Mouse (Mus musculus) thymus, adult 2 months (tissue): Measurements from ENCODE around the gene Mbnl1. TPM values are rescaled to one million over a fixed set of nuclear protein-coding genes. Genes with fewer than 3 reads are reported as not detected.

ENCODE experiments used
- DNase-seq: peaks from one replicate; pipeline ENCODE4 v3.0.0; 2021
- H3K27ac ChIP-seq: fragments of 200-500 bp; 2 replicates; pipeline ENCODE4 v1.5.1; 2012; ENCODE audit warnings: low read length, control low read depth; ENCODE audit not compliant: control insufficient read depth, insufficient read depth
- H3K27me3 ChIP-seq: fragments of 200-500 bp; 2 replicates; pipeline ENCODE4 v1.6.1; 2012; ENCODE audit warnings: mild to moderate bottlenecking, low read length, moderate library complexity, mixed read lengths; ENCODE audit not compliant: control insufficient read depth, insufficient read depth
- H3K36me3 ChIP-seq: fragments of 200-500 bp; 2 replicates; pipeline ENCODE4 v1.6.1; 2012; ENCODE audit warnings: mild to moderate bottlenecking, low read length, moderate library complexity; ENCODE audit not compliant: control insufficient read depth, insufficient read depth
- H3K4me1 ChIP-seq: fragments of 200-500 bp; replicated peaks from 2 replicates; pipeline ENCODE4 v1.6.1; 2012; ENCODE audit warnings: low read length; ENCODE audit not compliant: control insufficient read depth, insufficient read depth
- H3K4me3 ChIP-seq: fragments of 200-500 bp; 2 replicates; pipeline ENCODE4 v1.5.1; 2012; ENCODE audit warnings: mild to moderate bottlenecking, low read length, control low read depth, moderate library complexity; ENCODE audit not compliant: control insufficient read depth, insufficient read depth
- CTCF ChIP-seq: fragments of 200-500 bp; IDR thresholded peaks from 2 replicates; pipeline ENCODE4 v1.5.1; 2012; ENCODE audit warnings: mild to moderate bottlenecking, control low read depth, low read length, moderate library complexity, borderline replicate concordance; ENCODE audit not compliant: control insufficient read depth, poor library complexity, insufficient read depth; ENCODE audit errors: extremely low read depth
- POLR2A ChIP-seq: fragments of 200-500 bp; IDR thresholded peaks from 2 replicates; pipeline ENCODE4 v1.6.1; 2012; ENCODE audit warnings: mild to moderate bottlenecking, low read length, control low read depth, moderate library complexity; ENCODE audit not compliant: control insufficient read depth, poor library complexity, insufficient read depth; ENCODE audit errors: extremely low read depth
- WGBS: fragments of 180-500 bp; shearing (Covaris S2); methylation state at CpG from one replicate; pipeline ENCODE4 v1.1.7; 2018; 5-methylcytosine and 5-hydroxymethylcytosine counted together
- polyA plus RNA-seq: library from polyadenylated mRNA; depleted of rRNA; stranded (reverse); fragments of >200 nt; gene quantifications from 2 replicates; pipeline ENCODE4 v1.2.3, GENCODE M21; 2012

Gene Mbnl1
- polyA plus RNA-seq, 1 experiment, result 291 TPM

DNA sequence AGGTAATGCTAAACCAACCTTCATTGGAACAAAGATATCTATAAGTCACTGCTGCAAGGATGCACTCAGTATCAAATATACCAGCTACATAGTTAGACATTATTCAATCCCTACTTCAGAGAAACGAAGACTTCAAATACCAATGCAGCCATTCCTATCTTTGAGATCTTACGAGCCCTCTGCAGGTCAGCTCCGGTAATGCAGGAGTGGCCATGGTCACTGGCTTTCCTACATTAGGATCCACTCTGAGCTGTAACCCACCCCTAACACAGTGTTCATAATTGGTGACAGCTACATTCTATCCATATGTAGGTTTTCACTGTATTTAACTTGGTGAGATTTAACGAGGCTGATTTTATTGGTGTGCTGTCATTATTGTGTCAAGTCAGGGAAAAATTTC, 129.1 kb downstream of the Mbnl1 start:
- DNase-seq, result peak; percentile 63
- Histone ChIP-seq H3K36me3 (peaks cover 41% of the 10 kb centered on the region), H3K4me3 (no peak overlapping the region), H3K27ac (no peak overlapping the region), H3K27me3 (no peaks in the 10 kb centered on the region), H3K4me1 (no peaks in the 10 kb centered on the region; the same call in 1 of the 2 replicates)
- TF ChIP-seq POLR2A (no peak), CTCF (no peak)
- WGBS, result 35% methylated on average over 4 of the region's 4 CpGs

DNA sequence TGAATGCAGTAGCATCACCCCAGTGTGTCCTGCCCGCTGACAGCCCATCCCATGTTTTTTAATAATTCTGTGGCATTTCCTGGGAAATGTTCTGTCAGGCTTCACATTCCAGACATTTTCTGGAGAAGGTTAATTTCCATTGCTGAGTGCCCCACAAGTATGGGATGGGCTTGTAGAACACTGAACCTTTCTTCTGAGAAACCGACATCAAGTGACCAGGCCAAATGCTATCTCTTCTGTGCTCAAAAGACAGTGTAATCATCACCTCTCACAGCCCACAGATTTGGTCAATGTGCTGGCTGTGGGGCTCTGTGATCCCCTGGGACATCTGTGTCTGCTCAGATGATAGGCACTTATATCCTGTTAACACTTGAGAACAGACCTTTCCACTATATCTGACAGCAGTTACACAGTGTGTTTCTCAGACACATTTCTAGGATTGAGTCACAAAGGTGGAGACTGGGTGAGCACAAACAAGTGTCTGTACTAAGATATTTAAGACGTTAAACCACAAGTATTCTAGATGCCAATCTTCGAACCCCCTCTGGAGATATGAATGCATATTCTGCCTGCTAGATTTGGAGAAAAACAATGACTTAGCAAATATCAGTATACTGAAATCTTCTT, 130.4 kb downstream of the Mbnl1 start:
- 61% methylated on average over 4 of the region's 4 CpGs for WGBS
- Histone ChIP-seq H3K36me3 (peaks cover 28% of the 10 kb centered on the region), H3K4me3 (no peak overlapping the region), H3K27me3 (no peaks in the 10 kb centered on the region), H3K27ac (no peak overlapping the region), H3K4me1 (no peaks in the 10 kb centered on the region; the same call in 1 of the 2 replicates)
- no peak for TF ChIP-seq POLR2A
- TF ChIP-seq CTCF, result no peak
- no peak for DNase-seq

DNA sequence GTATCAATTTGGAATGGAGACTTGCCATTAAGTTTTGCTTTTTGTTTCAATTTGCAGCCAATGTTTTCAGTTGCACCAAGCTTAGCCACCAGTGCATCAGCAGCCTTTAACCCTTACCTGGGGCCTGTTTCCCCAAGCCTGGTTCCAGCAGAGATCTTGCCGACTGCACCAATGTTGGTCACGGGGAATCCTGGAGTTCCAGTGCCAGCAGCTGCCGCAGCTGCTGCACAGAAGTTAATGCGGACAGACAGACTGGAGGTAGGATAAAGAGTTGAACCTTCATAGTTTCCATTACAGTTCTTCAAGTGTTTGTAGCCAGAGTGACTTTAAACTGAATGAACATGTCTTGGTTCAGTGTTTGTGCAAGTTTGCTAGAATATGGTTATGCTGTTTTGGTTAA, 131.0 kb downstream of the Mbnl1 start:
- 97% methylated on average over 4 of the region's 4 CpGs for WGBS
- Histone ChIP-seq H3K4me1 (no peaks in the 10 kb centered on the region; the same call in 1 of the 2 replicates), H3K27ac (no peak overlapping the region; the same call in 1 of the 2 replicates), H3K27me3 (no peaks in the 10 kb centered on the region), H3K36me3 (peaks cover 28% of the 10 kb centered on the region), H3K4me3 (no peak overlapping the region)
- TF ChIP-seq CTCF (no peak), POLR2A (no peak)
- no peak for DNase-seq

DNA sequence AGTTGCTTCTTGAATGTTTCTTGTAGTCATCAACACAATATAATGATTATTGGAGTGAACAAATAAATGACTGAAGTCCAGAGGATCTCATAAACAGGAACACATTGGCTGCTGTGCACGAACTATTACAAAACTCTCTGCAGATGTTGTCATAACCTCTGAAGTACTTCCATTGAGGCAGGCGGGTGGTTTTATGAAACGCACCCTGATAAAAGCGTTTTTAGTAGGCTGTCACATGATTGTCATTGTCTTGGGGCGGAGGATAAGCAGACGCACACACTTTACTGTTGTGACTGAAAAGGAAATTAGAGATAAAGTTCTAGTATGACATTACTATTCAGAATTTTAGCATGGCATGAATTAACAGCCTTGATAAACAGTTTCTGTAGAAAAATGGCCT, 131.6 kb downstream of the Mbnl1 start:
- H3K27ac ChIP-seq, result no peak overlapping the region
- 94% methylated on average over 6 of the region's 6 CpGs for WGBS
- no peaks in the 10 kb centered on the region; the same call in 1 of the 2 replicates for H3K4me1 ChIP-seq
- no peak for TF ChIP-seq POLR2A
- TF ChIP-seq CTCF, result no peak
- no peak for DNase-seq
- H3K36me3 ChIP-seq, result peaks cover 27% of the 10 kb centered on the region
- H3K4me3 ChIP-seq, result no peak overlapping the region
- H3K27me3 ChIP-seq, result no peaks in the 10 kb centered on the region

DNA sequence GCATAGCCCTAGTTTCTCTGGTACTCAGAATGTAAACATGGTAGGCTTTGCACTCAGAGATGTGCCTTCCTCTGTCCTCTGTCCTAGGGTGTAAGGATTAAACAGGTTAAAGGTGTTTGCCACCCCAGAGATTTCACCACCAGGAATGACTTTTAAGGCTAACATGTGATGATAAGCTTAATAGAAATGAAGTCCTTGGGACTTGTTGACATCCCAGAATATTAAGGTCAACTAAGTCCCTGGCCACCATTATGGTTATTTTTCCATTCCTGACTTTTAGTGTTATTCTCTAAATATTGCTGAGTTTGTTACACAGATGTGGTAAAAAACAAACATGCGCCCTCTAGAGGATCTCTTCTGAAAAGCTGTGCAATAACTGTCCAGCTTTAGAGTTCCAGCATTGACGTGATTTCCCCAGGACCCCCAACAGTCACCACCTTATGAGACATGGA, 136.3 kb downstream of the Mbnl1 start:
- H3K27ac ChIP-seq, result no peak overlapping the region
- peaks cover 28% of the 10 kb centered on the region for H3K36me3 ChIP-seq
- TF ChIP-seq CTCF, result no peak
- TF ChIP-seq POLR2A, result no peak
- 26% methylated on average over 2 of the region's 2 CpGs for WGBS
- DNase-seq, result no peak
- no peak overlapping the region for H3K4me3 ChIP-seq
- H3K4me1 ChIP-seq, result peaks cover 4% of the 10 kb centered on the region; the same call in 1 of the 2 replicates
- H3K27me3 ChIP-seq, result no peaks in the 10 kb centered on the region

DNA sequence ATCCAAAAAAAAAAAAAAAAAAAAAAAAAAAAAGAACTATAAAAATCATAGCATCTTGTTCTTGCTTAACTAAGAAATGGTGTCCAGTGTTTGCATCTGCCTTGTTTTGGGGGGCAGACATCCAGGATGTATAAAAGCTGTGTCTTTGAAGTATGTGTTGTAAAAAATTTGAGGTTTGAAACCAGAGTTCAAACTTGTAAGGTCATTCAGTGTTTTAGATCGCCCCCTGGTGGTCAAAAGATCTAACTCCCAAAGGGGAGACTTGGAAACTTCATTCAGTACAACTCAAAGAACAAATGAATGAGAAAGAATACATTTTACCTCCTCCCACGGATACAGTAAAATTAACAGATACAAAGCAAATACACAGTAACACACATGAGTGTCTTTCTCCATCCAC, 139.2 kb downstream of the Mbnl1 start:
- peak; percentile 60 for DNase-seq
- no peak for TF ChIP-seq POLR2A
- TF ChIP-seq CTCF, result no peak
- WGBS, result 24% methylated on average over 2 of the region's 2 CpGs
- Histone ChIP-seq H3K4me1 (peaks cover 13% of the 10 kb centered on the region), H3K27ac (no peak overlapping the region), H3K4me3 (no peak overlapping the region), H3K36me3 (peaks cover 15% of the 10 kb centered on the region), H3K27me3 (no peaks in the 10 kb centered on the region)

DNA sequence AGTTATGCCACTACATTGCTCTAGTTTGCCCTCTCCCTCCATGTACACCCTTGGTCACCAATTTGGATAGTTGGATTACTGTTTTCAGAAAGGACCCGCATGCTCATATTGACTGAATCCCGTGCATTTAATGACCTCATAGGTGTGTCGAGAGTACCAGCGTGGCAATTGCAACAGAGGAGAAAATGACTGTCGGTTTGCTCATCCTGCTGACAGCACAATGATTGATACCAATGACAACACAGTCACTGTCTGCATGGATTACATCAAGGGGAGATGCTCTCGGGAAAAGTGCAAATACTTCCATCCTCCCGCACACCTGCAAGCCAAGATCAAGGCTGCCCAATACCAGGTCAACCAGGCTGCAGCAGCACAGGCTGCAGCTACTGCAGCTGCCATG, 140.5 kb downstream of the Mbnl1 start:
- peaks cover 26% of the 10 kb centered on the region for H3K36me3 ChIP-seq
- no peak for TF ChIP-seq POLR2A
- TF ChIP-seq CTCF, result no peak
- no peak overlapping the region for H3K27ac ChIP-seq
- WGBS, result 86% methylated on average over 7 of the region's 7 CpGs
- peaks cover 15% of the 10 kb centered on the region for H3K4me1 ChIP-seq
- no peak for DNase-seq
- no peak overlapping the region for H3K4me3 ChIP-seq
- H3K27me3 ChIP-seq, result no peaks in the 10 kb centered on the region
